In the genomic region with DNA sequence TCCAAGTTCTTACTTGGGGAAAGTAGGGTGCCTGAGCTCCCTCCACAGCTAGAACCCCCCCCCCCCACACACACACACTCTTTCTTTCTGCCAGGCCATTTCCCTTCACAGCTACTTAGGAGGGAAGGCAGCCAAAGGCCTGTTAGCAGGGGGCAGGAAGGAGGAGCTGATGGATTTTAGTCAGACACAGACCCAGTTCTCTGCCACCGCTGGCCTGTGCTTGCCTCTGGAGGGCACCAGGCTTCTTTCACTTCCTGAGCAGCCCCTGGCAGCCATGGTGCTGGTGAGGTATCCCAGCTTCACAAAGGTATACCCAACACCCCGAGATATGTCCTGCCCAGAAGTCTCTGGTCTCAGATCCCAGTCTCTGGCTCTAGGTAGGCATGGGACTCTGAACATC, we compare ENCODE assay signal across 9 mouse cellular contexts. TPM values are rescaled to one million over a fixed set of nuclear protein-coding genes. Genes with fewer than 3 reads are reported as not detected.
DNase-seq lines count a peak whose midpoint lies in the region; ATAC-seq and TF ChIP-seq lines count a peak whose summit lies in the region.
"Had no signal": no experiment of that assay in that cellular context is flagged by ENCODE, and none has a peak within 500 bp of the region (broad histone marks: within the 10 kb centered on the region; RNA-seq: fewer than 3 reads in every experiment).

No protein-coding gene starts in this region.

- no peak overlapping the region for H3K27ac ChIP-seq in heart, adult 2 months
- no peak overlapping the region for H3K27ac ChIP-seq in heart, embryonic 11.5 days (ENCODE audit: low read depth, low read length)
- no peak overlapping the region for H3K27ac ChIP-seq in liver, postnatal 0 days (ENCODE audit: low read depth)
- peak overlapping the region; percentile 55 for H3K27ac ChIP-seq in embryonic facial prominence, embryonic 13.5 days
- peak overlapping the region; percentile 83 for H3K27ac ChIP-seq in lung, embryonic 16.5 days (ENCODE audit: low read length)

- no peaks in the 10 kb centered on the region for H3K36me3 ChIP-seq in heart, adult 2 months (ENCODE audit: control insufficient read depth, insufficient read depth, low read length)
- no peaks in the 10 kb centered on the region for H3K36me3 ChIP-seq in heart, embryonic 11.5 days (ENCODE audit: control insufficient read depth, insufficient read depth, low read length)
- H3K36me3 ChIP-seq in liver, postnatal 0 days (replicated peaks; ENCODE audit: insufficient read depth, low read length) = no peaks in the 10 kb centered on the region
- H3K36me3 ChIP-seq in embryonic facial prominence, embryonic 13.5 days = no peaks in the 10 kb centered on the region
- no peaks in the 10 kb centered on the region for H3K36me3 ChIP-seq in lung, embryonic 16.5 days (ENCODE audit: control insufficient read depth, insufficient read depth, low read length)

- H3K4me3 ChIP-seq in heart, adult 2 months = no peak overlapping the region
- H3K4me3 ChIP-seq in heart, embryonic 11.5 days (ENCODE audit: low read depth, low read length) = no peak overlapping the region
- no peak overlapping the region for H3K4me3 ChIP-seq in liver, postnatal 0 days (ENCODE audit: low read depth, low read length)
- H3K4me3 ChIP-seq in embryonic facial prominence, embryonic 13.5 days = no peak overlapping the region
- H3K4me3 ChIP-seq in lung, embryonic 16.5 days (ENCODE audit: low read length) = no peak overlapping the region

- ATAC-seq in heart, embryonic 11.5 days (replicated peaks; ENCODE audit: insufficient number of reproducible peaks, low FRiP score, low TSS enrichment) = no peak
- no peak for ATAC-seq in liver, postnatal 0 days
- no peak for ATAC-seq in embryonic facial prominence, embryonic 13.5 days (ENCODE audit: insufficient number of reproducible peaks, insufficient read depth, low FRiP score, low TSS enrichment, low read depth)
- peak; percentile 69 for ATAC-seq in lung, embryonic 16.5 days (ENCODE audit: low read depth)
- ATAC-seq in megakaryocyte progenitor cell, adult 5-6 weeks (replicated peaks; ENCODE audit: poor library complexity) = no peak

- WGBS in heart, adult 2 months = 48% methylated on average over 2 of the region's 2 CpGs
- WGBS in heart, embryonic 11.5 days (ENCODE audit: insufficient replicate concordance) = 60% methylated on average over 2 of the region's 2 CpGs
- 50% methylated on average over 2 of the region's 2 CpGs for WGBS in liver, postnatal 0 days (ENCODE audit: insufficient replicate concordance)
- 39% methylated on average over 2 of the region's 2 CpGs for WGBS in embryonic facial prominence, embryonic 13.5 days
- 34% methylated on average over 2 of the region's 2 CpGs for WGBS in lung, embryonic 16.5 days

- no peak for TF ChIP-seq POLR2A in heart, adult 2 months (IDR thresholded peaks at IDR 0.05; ENCODE audit: insufficient read depth, low read depth, low read length)

- intact Hi-C loops in heart, adult 2 months (cut with DNase I) = loop anchor here (1.0 kb wide), 1 partner anchor 145 kb away; no protein-coding TSS in a partner anchor

- H3K4me2 ChIP-seq in heart, embryonic 11.5 days = no peak overlapping the region
- H3K4me2 ChIP-seq in liver, postnatal 0 days (ENCODE audit: low read depth, low read length) = no peak overlapping the region
- no peak overlapping the region for H3K4me2 ChIP-seq in embryonic facial prominence, embryonic 13.5 days
- no peak overlapping the region for H3K4me2 ChIP-seq in lung, embryonic 16.5 days (ENCODE audit: low read depth, low read length)

- peak; percentile 39 to 46 for DNase-seq in heart, adult 2 months
- DNase-seq in liver = peak; percentile 11
- DNase-seq in liver, postnatal 0 days = no peak
- DNase-seq in spleen, postnatal 14 days (ENCODE audit: low spot score in 2 of 2) = no peak
- DNase-seq: layer of hippocampus, postnatal 36 days had no signal

- H3K27me3 ChIP-seq in heart, adult 2 months (ENCODE audit: control insufficient read depth, insufficient read depth, low read length) = no peaks in the 10 kb centered on the region
- H3K27me3 ChIP-seq in heart, embryonic 11.5 days (ENCODE audit: control insufficient read depth, insufficient read depth, low read length) = no peaks in the 10 kb centered on the region
- H3K27me3 ChIP-seq in liver, postnatal 0 days (ENCODE audit: insufficient read depth, low read length) = no peaks in the 10 kb centered on the region
- H3K27me3 ChIP-seq in embryonic facial prominence, embryonic 13.5 days = no peaks in the 10 kb centered on the region
- no peaks in the 10 kb centered on the region for H3K27me3 ChIP-seq in lung, embryonic 16.5 days (ENCODE audit: control insufficient read depth, insufficient read depth, low read depth, low read length)

- peak; percentile 55; the same call in 1 of the 2 replicates for TF ChIP-seq EP300 in heart, adult 2 months (IDR thresholded peaks at IDR 0.05; ENCODE audit: insufficient read depth, low read depth, low read length)
- TF ChIP-seq EP300 in liver, postnatal 0 days (IDR thresholded peaks at IDR 0.05; ENCODE audit: low read depth) = no peak

- no peak overlapping the region for H3K9ac ChIP-seq in heart, adult 2 months (ENCODE audit: low read depth, low read length)
- no peak overlapping the region for H3K9ac ChIP-seq in heart, embryonic 11.5 days (ENCODE audit: low read depth, low read length)
- H3K9ac ChIP-seq in liver, postnatal 0 days (replicated peaks) = no peak overlapping the region
- H3K9ac ChIP-seq in embryonic facial prominence, embryonic 13.5 days = no peak overlapping the region
- H3K9ac ChIP-seq in lung, embryonic 16.5 days (ENCODE audit: low read length) = peak overlapping the region; percentile 4; the same call in 1 of the 2 replicates

- H3K9me3 ChIP-seq in heart, embryonic 11.5 days (replicated peaks; ENCODE audit: control insufficient read depth, low read length) = no peaks in the 10 kb centered on the region
- H3K9me3 ChIP-seq in liver, postnatal 0 days (ENCODE audit: low read length) = no peaks in the 10 kb centered on the region
- H3K9me3 ChIP-seq in embryonic facial prominence, embryonic 13.5 days = no peaks in the 10 kb centered on the region
- no peaks in the 10 kb centered on the region for H3K9me3 ChIP-seq in lung, embryonic 16.5 days (ENCODE audit: control insufficient read depth, low read length)

- peaks cover 7% of the 10 kb centered on the region for H3K4me1 ChIP-seq in heart, adult 2 months (ENCODE audit: control insufficient read depth, insufficient read depth, low read length)
- 0 out of 2 replicates have a peak, but pooled peaks cover 2% of the 10 kb centered on the region for H3K4me1 ChIP-seq in heart, embryonic 11.5 days (ENCODE audit: control insufficient read depth, insufficient read depth, low read length)
- H3K4me1 ChIP-seq in liver, postnatal 0 days (ENCODE audit: insufficient read depth) = no peaks in the 10 kb centered on the region
- H3K4me1 ChIP-seq in embryonic facial prominence, embryonic 13.5 days = peaks cover 42% of the 10 kb centered on the region
- peaks cover 31% of the 10 kb centered on the region for H3K4me1 ChIP-seq in lung, embryonic 16.5 days (replicated peaks; ENCODE audit: control insufficient read depth, insufficient read depth, low read length)

- H3K79me2 ChIP-seq in heart, adult 2 months (replicated peaks; ENCODE audit: control insufficient read depth, insufficient read depth, low read length) = no peaks in the 10 kb centered on the region

- peak; percentile 67 for TF ChIP-seq CTCF in heart, adult 2 months (IDR thresholded peaks at IDR 0.05)
- no peak for TF ChIP-seq CTCF in liver, postnatal 0 days (IDR thresholded peaks at IDR 0.05; ENCODE audit: low read depth)

RNA-seq across cellular contexts. Expression of a gene that starts 22.4 kb away (rescaled TPM):
- total RNA-seq in heart, adult 2 months (2021) = 10 to 100 TPM in 1 of 2 experiments, 1 to 10 TPM in 1; 8.0 to 10.6 TPM
- 14.4 and 18.9 TPM in 2 replicates for polyA plus RNA-seq in heart, adult 2 months (2012; rRNA removed)
- polyA plus RNA-seq in heart, embryonic 11.5 days (2014; fragmentation: Nextera tagmentation; extraction: Ambion mirVana) = 2.5 and 2.9 TPM in 2 replicates
- 2.2 and 2.3 TPM in 2 replicates for polyA plus RNA-seq in liver, postnatal 0 days (2015; fragmentation: Nextera tagmentation; extraction: Ambion mirVana)
- 12.0 and 13.8 TPM in 2 replicates for polyA plus RNA-seq in embryonic facial prominence, embryonic 13.5 days (2015; fragmentation: Nextera tagmentation; extraction: Ambion mirVana)
- polyA plus RNA-seq in lung, embryonic 16.5 days (2015; fragmentation: Nextera tagmentation; extraction: Ambion mirVana) = 14.0 and 16.3 TPM in 2 replicates
- total RNA-seq in megakaryocyte progenitor cell, adult 5-6 weeks (2015) = 0.17 TPM in 1 of 2 replicates, not detected in the other
- total RNA-seq in megakaryocyte progenitor cell, adult 5-6 weeks (2017) = not detected in 2 replicates

Comparison
In these comparisons a context has a peak if more than half of its experiments do, and no peak if none do; other contexts are left out.
1. DNase-seq: peak in heart, adult 2 months (2 of 2) and liver (single experiment); none in liver, postnatal 0 days (single experiment) and spleen, postnatal 14 days (0 of 2).
2. H3K27ac ChIP-seq: peak in embryonic facial prominence, embryonic 13.5 days (single experiment) and lung, embryonic 16.5 days (single experiment); none in heart, adult 2 months (single experiment), heart, embryonic 11.5 days (single experiment) and liver, postnatal 0 days (single experiment).